Mouse (Mus musculus): ENCODE measurements around the gene Taf5l.
A peak's percentile ranks its signal among the peaks of the same experiment; 100 is the strongest.
"Not testable (repeated sequence)": the region's sequence is repeated elsewhere in the genome, so short reads cannot be mapped to it uniquely, and the experiment has no call there.

Gene Taf5l

GRCm38 (mm10) chr8:123960556-123960955 is 60.6 kb downstream of the Taf5l start:
- DNase-seq (ENCODE audit: low spot score) = not testable (repeated sequence)

- no peak for DNase-seq (ENCODE audit: low spot score)
These were observed 61.1 kb downstream of the Taf5l start for GRCm38 (mm10) chr8:123960056-123960455.

GRCm38 (mm10) chr8:123959473-123959872 is 61.7 kb downstream of the Taf5l start:
- DNase-seq (ENCODE audit: low spot score) = no peak

- no peak for DNase-seq (ENCODE audit: low spot score)
These were observed 63.1 kb downstream of the Taf5l start for GRCm38 (mm10) chr8:123958130-123958529.

- no peak for DNase-seq (ENCODE audit: low spot score)
These were observed 67.0 kb downstream of the Taf5l start for GRCm38 (mm10) chr8:123954246-123954645.

GRCm38 (mm10) chr8:123953686-123954085 is 67.5 kb downstream of the Taf5l start:
- no peak for DNase-seq (ENCODE audit: low spot score)

- DNase-seq (ENCODE audit: low spot score) = peak; percentile 64
These were observed 71.0 kb downstream of the Taf5l start for GRCm38 (mm10) chr8:123950077-123950802.

GRCm38 (mm10) chr8:123949686-123949986 is 71.6 kb downstream of the Taf5l start:
- no peak for DNase-seq (ENCODE audit: low spot score)

GRCm38 (mm10) chr8:123948942-123949685 is 72.1 kb downstream of the Taf5l start, which contains the start of gene Nup133:
Nup133 (minus strand) TSS chr8:123949265.
- DNase-seq (ENCODE audit: low spot score) = peak; percentile 100
